Mouse (Mus musculus): ENCODE results near the gene Rassf3.

DNA sequence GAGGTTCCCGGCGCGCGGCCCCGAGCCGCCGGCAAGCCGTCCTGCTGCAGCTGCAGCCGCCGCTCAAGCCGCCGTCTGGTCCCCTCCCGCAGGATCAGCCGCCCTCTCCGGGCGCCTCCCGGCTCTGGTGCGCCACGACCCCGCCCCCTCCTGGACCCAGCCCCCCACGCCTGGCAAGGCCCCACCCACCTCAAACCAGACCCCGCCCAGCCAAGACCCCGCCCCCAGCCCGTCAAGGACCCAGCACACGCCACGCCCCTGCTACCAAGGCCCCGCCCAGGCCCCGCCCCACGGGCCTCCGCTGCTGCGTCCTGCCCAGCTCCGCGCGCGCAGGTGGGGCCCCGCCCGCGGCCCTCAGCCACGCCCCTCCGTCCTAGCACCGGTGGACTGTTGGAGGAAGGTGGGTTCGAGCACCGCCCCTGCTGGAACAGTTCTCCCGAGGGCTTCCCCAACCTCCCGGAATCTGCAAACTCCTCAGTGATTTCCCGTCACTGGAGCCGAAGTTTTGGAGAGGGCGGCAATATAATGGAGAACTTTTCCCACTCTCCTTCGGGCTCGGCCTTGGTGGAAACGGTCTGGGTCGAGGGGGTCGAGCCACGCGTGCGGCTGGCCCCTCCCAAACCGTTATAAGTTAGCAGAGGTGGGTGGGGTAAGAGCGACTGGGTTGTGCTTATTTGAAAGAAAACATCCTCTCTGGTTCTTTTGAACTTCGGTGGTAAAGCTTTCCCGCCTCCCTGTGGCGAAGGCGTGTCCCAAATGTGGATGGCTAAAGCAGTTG lies at the start of gene Rassf3:
- TF ChIP-seq GATA1 (IDR thresholded peaks at IDR 0.05; ENCODE audit: low read length), result no peak
- TF ChIP-seq TAL1 (IDR thresholded peaks at IDR 0.05; ENCODE audit: low read length), result no peak
